Mouse (Mus musculus) ES-CJ7 (cell line): Measurements from ENCODE around the gene Spint1.

Source experiments
- DNase-seq: peaks from one replicate; pipeline ENCODE4 v3.0.0; 2011; ENCODE audit warnings: low read depth, low spot score

Gene Spint1

GRCm38 (mm10) chr2:119237210-119237870 is at the start of gene Spint1:
Gene Spint1 (plus strand): TSS chr2:119237362.
- peak; percentile 63 for DNase-seq

DNA sequence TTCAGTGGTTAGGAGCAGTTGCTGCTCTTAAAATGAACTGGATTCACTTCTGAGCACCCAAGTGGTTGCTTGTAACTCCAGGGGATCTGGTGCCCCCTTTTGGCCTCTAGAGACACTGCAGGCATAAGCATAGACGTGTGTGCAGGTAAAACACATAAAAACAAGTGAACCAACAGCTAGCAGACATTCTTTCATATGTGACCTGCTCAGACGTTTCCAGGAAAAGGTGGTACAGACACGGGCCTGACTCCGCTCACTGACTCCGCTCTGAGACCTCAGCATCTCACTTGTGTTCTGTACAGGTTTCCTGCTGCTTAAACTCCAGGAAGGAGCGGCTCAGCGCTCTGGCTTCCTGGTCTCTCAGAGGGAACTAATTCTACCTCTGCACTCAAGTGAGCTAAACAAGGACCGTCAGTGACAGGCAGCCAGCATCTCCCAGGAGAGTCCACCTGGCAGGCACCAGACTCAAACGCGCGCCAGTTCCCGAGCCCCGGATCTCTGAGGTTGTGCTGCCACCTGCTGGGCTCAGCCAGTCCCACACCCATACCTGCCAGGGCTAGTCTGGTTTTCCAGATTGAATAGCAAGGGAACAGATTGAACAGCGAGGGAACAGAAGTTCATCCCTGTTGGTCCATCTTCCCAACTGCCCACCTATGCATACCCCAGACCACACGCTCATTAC is 48.0 kb upstream of the Spint1 start:
- peak; percentile 73 for DNase-seq

GRCm38 (mm10) chr2:119190969-119191368 is 46.2 kb upstream of the Spint1 start:
- DNase-seq, result no peak

- DNase-seq, result no peak
Observed at GRCm38 (mm10) chr2:119194140-119194539, 43.0 kb upstream of the Spint1 start.

- no peak for DNase-seq
Observed at GRCm38 (mm10) chr2:119196316-119197108, 40.6 kb upstream of the Spint1 start.

DNA sequence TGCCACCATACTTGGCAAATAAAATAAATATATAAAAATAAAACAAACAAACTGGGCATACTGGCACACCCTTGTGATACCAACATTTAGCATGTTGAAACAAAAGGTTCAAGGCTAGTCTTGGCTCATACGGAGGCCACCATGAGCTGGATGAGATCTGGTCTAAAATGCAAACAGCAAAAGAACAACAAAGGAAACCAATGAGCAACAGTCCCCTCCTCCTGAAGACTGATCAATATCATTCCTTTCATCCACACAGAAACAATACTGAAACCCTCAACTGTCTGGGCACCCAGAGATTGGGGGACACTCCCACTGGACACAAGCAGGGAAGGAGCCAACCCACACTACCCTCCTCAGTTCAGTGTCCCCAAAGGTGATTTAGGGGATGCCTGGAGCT is 39.7 kb upstream of the Spint1 start:
- DNase-seq, result no peak

- no peak for DNase-seq
Observed at GRCm38 (mm10) chr2:119198049-119198448, 39.1 kb upstream of the Spint1 start.

GRCm38 (mm10) chr2:119198934-119199333 is 38.2 kb upstream of the Spint1 start:
- DNase-seq, result no peak

- no peak for DNase-seq
Observed at GRCm38 (mm10) chr2:119202914-119203453, 34.2 kb upstream of the Spint1 start.

DNA sequence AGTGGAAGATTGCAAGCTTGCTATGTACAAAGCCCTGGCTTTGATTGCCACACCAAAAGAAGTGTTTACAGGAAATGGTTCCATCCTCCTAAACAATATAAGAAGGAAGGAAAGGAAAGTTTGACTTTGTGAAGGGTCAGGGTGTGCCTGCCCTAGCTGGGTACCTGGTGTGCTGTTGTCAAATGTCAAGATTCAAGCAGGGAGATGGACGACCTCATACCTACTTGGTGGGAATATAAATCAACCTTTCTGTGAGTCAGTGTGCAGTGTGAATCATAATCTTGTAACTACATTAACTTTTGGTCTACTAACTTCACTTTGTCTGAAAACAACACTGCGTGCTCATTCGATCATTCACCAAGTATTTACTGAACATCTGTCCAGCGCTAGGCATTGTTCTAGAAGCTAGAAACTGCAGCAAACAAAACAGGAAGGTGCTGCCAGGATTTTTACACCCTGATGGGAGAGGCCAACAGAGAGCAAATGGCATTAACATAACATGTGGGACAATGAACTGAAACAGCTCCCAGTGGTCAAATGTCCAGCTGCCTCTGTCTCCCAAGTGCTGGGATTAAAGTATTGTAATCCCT is 33.2 kb upstream of the Spint1 start:
- DNase-seq, result no peak

DNA sequence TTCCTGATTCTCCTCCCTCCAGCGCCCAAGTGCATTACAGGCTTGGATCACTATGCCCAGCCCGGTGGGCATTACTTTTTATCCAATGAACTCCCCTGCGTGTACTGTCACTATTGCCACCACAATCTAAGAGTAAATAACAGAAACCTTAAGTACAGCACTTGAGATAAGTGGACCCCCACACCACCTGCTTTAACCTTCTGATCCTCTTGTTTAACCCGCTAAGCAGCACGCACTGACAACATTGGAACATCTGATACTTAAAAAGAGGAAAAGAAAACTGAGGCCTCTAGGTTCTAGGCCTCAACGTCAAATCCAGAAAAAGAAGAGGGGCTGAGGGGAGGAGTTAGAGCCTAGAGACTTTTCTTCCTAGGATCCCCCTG is 29.2 kb upstream of the Spint1 start:
- DNase-seq, result no peak

DNA sequence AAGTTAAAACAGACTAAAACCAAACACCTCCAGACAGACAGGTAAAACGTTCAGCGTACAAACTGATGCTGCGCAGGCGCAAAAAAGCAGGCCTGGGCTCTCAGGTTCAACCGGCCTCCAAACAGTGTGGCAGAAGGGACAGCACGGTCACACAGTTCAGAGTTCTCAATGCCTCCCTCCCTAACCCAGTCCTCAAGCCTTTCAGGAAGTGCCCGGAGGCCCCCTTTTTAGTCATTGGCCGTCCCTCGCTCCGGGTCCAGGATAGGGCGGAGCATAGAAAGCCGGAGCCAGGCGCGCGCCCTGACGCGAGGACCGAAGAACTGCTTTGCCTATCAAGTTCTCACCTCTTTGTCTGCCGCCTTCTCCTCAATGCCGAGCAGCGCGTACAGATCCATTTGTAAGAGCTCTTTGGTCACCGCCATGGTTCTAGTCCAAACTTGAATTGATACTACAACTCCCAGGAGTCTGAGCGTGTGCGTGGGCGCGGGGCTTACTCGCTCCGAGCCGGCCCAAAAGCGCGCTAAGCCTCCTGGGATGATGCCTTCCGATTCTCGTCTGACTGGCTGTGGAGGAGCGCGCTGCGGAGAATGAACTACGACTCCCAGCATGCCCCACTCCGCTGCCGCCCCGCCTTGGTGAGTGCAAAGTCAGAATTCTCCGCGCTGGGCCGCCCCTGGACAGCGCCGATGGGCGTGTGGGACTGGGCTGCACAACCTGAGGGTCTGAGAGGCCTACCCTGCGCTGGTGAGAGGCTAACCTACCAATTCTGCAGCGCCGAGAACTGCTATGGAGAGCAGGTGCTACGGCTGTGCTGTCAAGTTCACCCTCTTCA is 28.6 kb upstream of the Spint1 start, which contains the start of the genes Zfyve19 and Dnajc17:
Gene Zfyve19, plus strand, starts transcription at position 274 of the 832 bp plus-strand sequence.
Gene Dnajc17, minus strand, starts transcription at position 452 of the 832 bp plus-strand sequence.
- DNase-seq, result peak; percentile 96

- DNase-seq, result peak; percentile 21
Observed at GRCm38 (mm10) chr2:119209176-119209507, 28.0 kb upstream of the Spint1 start.

- peak; percentile 71 for DNase-seq
Observed at GRCm38 (mm10) chr2:119229775-119230704, 7.1 kb upstream of the Spint1 start, which contains the start of gene Ppp1r14d. Gene Ppp1r14d (minus strand): TSS chr2:119229906.

DNA sequence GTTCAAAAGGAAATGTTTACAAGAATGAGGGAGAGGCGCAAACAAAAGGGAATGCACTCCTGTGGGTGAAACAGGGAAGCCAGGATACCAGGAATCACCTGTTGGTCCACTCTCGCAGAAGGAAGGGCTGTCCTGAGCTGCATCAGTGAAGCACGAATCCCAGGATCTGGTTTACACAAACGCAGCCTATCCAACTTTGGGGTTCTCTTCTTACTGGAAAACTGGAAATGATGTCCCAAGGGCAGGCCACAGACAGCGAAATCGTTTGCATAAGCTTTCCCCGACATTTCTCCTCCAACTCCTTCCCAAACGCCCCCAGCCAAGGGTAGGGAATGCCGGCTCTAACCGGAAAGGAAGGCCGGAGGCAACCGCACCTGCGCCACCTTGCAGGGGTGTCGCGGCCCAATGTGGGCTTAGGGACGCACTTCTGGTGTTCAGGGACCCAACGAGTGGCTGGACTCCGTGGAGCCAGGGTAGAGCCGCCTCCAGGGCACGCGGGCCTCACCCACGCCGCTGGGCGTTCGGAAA is 416 bp upstream of the Spint1 start:
- DNase-seq, result peak; percentile 82

GRCm38 (mm10) chr2:119237871-119238220 is 684 bp downstream of the Spint1 start:
- DNase-seq, result peak; percentile 32

- no peak for DNase-seq
Observed at GRCm38 (mm10) chr2:119238671-119239070, 1.5 kb downstream of the Spint1 start.

DNA sequence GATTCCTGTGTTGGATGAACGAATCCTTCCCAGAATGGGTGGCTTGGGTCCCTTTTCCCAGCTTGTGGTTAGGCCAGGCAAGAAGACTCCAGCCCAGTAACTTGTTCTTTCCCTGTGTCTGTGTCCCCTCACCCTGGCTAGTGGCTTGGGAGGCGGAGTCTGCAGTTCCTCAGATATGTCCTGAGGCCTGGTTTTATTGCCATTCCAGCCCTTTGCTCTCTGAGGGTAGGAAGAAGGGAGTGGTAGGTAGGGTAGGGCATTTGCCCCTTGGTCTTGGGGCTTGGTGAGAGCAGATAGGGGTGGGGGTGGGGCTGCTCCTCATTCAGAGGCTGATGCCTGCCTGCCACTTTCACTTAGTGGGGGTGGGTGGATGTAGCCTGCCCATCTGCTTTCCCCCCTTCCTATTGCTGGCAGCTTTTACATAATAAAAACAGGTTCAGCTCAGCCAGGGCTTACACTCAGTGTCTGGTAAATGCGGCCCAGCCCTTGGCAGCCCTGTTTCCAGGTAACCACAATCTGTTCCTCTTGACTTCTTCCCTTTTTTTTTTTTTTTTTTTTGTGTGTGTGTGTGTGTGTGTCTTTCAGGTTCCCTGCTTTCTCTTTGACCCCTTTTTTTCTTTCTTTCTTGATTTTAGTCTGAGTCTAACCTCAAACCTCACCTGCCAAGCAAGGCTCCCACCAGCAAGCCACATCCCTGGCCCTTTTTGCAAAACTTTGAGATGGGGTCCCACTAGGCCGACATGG is 3.1 kb downstream of the Spint1 start:
- peak; percentile 67 for DNase-seq

- DNase-seq, result no peak
Observed at GRCm38 (mm10) chr2:119240819-119241186, 3.6 kb downstream of the Spint1 start.
